ENCODE assay signal across 11 mouse cellular contexts in the genomic region with DNA sequence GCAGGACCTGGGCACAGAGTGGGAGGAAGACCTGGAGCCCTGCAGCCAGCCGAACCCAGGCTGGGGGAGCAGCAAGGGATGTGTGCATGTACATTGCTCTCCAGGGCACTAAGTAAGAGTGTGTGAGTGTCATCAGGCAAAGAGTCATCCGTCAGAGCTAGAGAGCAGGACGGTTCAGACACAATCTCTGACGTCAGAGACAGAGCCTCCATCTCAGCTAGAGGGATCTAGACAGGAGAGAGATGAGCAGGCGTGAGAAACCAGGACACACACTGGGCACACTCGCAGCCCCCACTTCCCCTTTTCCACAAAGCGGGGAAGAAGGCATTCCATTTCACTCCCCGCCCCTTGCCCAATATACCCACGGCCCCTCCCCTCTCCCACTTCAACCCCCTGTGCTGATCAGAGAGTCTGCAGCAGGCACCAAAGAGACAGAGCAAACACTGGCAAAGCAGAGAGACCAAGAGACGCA. TPM values are rescaled to one million over a fixed set of nuclear protein-coding genes. Genes with fewer than 3 reads are reported as not detected.
A peak's percentile ranks its signal among the peaks of the same experiment; 100 is the strongest.
DNase-seq lines count a peak whose midpoint lies in the region; ATAC-seq lines count a peak whose summit lies in the region.
"Had no signal": no experiment of that assay in that cellular context is flagged by ENCODE, and none has a peak within 500 bp of the region (broad histone marks: within the 10 kb centered on the region; RNA-seq: fewer than 3 reads in every experiment).

No protein-coding gene starts in this region.

- no peaks in the 10 kb centered on the region for H3K9me3 ChIP-seq in heart, embryonic 15.5 days (replicated peaks)
- H3K9me3 ChIP-seq in forebrain, embryonic 12.5 days = no peaks in the 10 kb centered on the region
- H3K9me3 ChIP-seq in megakaryocyte, embryonic 14.5 days = no peaks in the 10 kb centered on the region
- H3K9me3 ChIP-seq: liver, embryonic 13.5 days; stomach, embryonic 15.5 days had no signal

- H3K4me1 ChIP-seq in heart, embryonic 15.5 days (replicated peaks) = peaks cover 37% of the 10 kb centered on the region
- H3K4me1 ChIP-seq in forebrain, embryonic 12.5 days = peaks cover 56% of the 10 kb centered on the region
- peaks cover 20% of the 10 kb centered on the region for H3K4me1 ChIP-seq in megakaryocyte, embryonic 14.5 days
- H3K4me1 ChIP-seq: liver, embryonic 13.5 days had no signal

- peaks cover 50% of the 10 kb centered on the region for H3K27me3 ChIP-seq in heart, embryonic 15.5 days
- peaks cover 12% of the 10 kb centered on the region; the same call in 1 of the 2 replicates for H3K27me3 ChIP-seq in forebrain, embryonic 12.5 days
- H3K27me3 ChIP-seq in megakaryocyte, embryonic 14.5 days (replicated peaks) = peaks cover 93% of the 10 kb centered on the region
- H3K27me3 ChIP-seq: stomach, embryonic 15.5 days had no signal

- H3K9ac ChIP-seq in heart, embryonic 15.5 days = no peak overlapping the region
- peak overlapping the region; percentile 9; the same call in 1 of the 2 replicates for H3K9ac ChIP-seq in forebrain, embryonic 12.5 days
- H3K9ac ChIP-seq: liver, embryonic 13.5 days; stomach, embryonic 15.5 days had no signal

- DNase-seq in heart, postnatal 14 days = no peak
- DNase-seq in Muller cell, postnatal 12 days (ENCODE audit: inconsistent ontology term) = peak; percentile 38
- no peak for DNase-seq in adrenal gland, postnatal 10 days
- DNase-seq in testis, postnatal 10 days (ENCODE audit: low spot score) = no peak
- DNase-seq: kidney, postnatal 4 days; liver, embryonic 13.5 days had no signal

- intact Hi-C loops in heart, postnatal 14 days (cut with DNase I) = no loop called here

- no peaks in the 10 kb centered on the region for H3K36me3 ChIP-seq in heart, embryonic 15.5 days
- peaks cover 9% of the 10 kb centered on the region; the same call in 1 of the 2 replicates for H3K36me3 ChIP-seq in forebrain, embryonic 12.5 days (replicated peaks)
- H3K36me3 ChIP-seq in megakaryocyte, embryonic 14.5 days (replicated peaks; ENCODE audit: low read length) = no peaks in the 10 kb centered on the region
- H3K36me3 ChIP-seq: liver, embryonic 13.5 days; stomach, embryonic 15.5 days had no signal

- peak; percentile 52; the same call in 1 of the 2 replicates for ATAC-seq in heart, embryonic 15.5 days (replicated peaks; ENCODE audit: insufficient number of reproducible peaks, insufficient read depth, low FRiP score, low read depth)
- ATAC-seq in forebrain, embryonic 12.5 days (ENCODE audit: low FRiP score) = peak; percentile 44
- ATAC-seq in erythroblast, adult 5-6 weeks (replicated peaks; ENCODE audit: low FRiP score, poor library complexity, severe bottlenecking) = no peak

- H3K4me2 ChIP-seq in heart, embryonic 15.5 days = peak overlapping the region; percentile 41
- H3K4me2 ChIP-seq in forebrain, embryonic 12.5 days = peak overlapping the region; percentile 27
- H3K4me2 ChIP-seq: liver, embryonic 13.5 days; stomach, embryonic 15.5 days had no signal

- WGBS in heart, embryonic 15.5 days = 11% methylated on average over 10 of the region's 10 CpGs
- WGBS in forebrain, embryonic 12.5 days = 32% methylated on average over 10 of the region's 10 CpGs

- H3K4me3 ChIP-seq in heart, embryonic 15.5 days = no peak overlapping the region
- no peak overlapping the region for H3K4me3 ChIP-seq in forebrain, embryonic 12.5 days (replicated peaks)
- H3K4me3 ChIP-seq in megakaryocyte, embryonic 14.5 days (replicated peaks) = peak overlapping the region; percentile 26
- H3K4me3 ChIP-seq: liver, embryonic 13.5 days; stomach, embryonic 15.5 days had no signal

- H3K27ac ChIP-seq in heart, embryonic 15.5 days = peak overlapping the region; percentile 78
- H3K27ac ChIP-seq in forebrain, embryonic 12.5 days = peak overlapping the region; percentile 82
- H3K27ac ChIP-seq: liver, embryonic 13.5 days; stomach, embryonic 15.5 days had no signal

RNA-seq across cellular contexts. Expression of gene Abcc3, which starts 20.2 kb away (rescaled TPM):
- 1.1 and 1.7 TPM in 2 replicates for polyA plus RNA-seq in heart, embryonic 15.5 days (2015; fragmentation: Nextera tagmentation; extraction: Ambion mirVana)
- total RNA-seq in heart, postnatal 14 days (2021) = 1 to 10 TPM; 2.6 to 3.3 TPM
- polyA plus RNA-seq in forebrain, embryonic 12.5 days (2016; fragmentation: Nextera tagmentation; extraction: Ambion mirVana) = 0.41 and 0.49 TPM in 2 replicates
- polyA plus RNA-seq in megakaryocyte, embryonic 14.5 days (2012; ENCODE audit: insufficient read depth, low replicate concordance) = 6.3 TPM in 1 of 2 replicates, not detected in the other
- 4.2 TPM in 1 of 2 replicates, not detected in the other for total RNA-seq in erythroblast, adult 5-6 weeks (2015; ENCODE audit: low replicate concordance)
- 3.2 and 8.6 TPM in 2 replicates for total RNA-seq in erythroblast, adult 5-6 weeks (2017; ENCODE audit: low replicate concordance)
- 1 to 10 TPM; 6.4 to 8.3 TPM for total RNA-seq in adrenal gland, postnatal 10 days (2021)
